Mouse (Mus musculus): ENCODE data around the gene 2210408I21Rik.

Gene 2210408I21Rik

GRCm38 (mm10) chr13:77388148-77388547 is 252.8 kb downstream of the 2210408I21Rik start:
- no peaks in the 10 kb centered on the region for H3K36me3 ChIP-seq (ENCODE audit: control insufficient read depth, insufficient read depth, low read length, poor library complexity, severe bottlenecking)
- H3K27me3 ChIP-seq (ENCODE audit: control insufficient read depth, insufficient read depth, low read length, poor library complexity, severe bottlenecking), result no peaks in the 10 kb centered on the region
- no peak for DNase-seq (ENCODE audit: low read depth, low spot score)

DNA sequence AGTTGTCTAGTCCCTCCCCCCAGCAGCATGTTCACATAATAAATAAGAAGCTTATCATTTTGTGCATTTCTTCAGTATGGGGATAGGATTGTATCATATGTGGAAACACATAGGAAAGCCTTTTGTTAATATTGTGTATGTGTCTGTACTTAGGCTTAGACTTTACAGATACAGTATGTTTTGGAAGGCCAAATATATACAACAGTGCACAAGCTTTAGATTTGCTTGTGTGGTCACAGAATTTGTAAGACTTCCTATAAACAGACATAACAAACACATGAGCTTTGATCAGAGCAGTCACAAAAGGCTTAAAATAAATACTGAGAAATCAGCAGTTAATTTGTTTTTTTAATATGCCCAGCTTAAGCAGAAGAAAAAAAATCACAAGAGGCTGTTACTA is 253.9 kb downstream of the 2210408I21Rik start:
- no peak for DNase-seq (ENCODE audit: low read depth, low spot score)
- no peaks in the 10 kb centered on the region for H3K27me3 ChIP-seq (ENCODE audit: control insufficient read depth, insufficient read depth, low read length, poor library complexity, severe bottlenecking)
- H3K36me3 ChIP-seq (ENCODE audit: control insufficient read depth, insufficient read depth, low read length, poor library complexity, severe bottlenecking), result no peaks in the 10 kb centered on the region

DNA sequence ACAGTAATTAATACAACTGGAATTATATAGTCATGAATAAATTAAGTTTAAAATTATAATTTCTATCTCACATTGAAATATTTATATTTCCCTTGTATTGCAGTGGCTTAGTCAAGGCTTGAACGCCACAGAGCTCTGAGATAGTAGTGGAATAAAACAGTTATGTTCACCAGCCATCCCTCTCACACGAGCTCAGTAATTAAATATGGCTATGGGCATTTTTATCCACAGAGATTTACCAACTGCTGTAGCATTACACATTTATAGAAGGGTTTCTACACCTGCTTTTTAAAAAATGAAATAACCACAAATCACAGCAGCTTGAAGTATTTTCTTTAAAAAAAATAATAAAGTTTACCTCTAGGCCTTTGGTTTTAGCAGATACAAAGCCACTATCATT is 261.0 kb downstream of the 2210408I21Rik start:
- Histone ChIP-seq H3K36me3 (ENCODE audit: control insufficient read depth, insufficient read depth, low read length, poor library complexity, severe bottlenecking) (no peaks in the 10 kb centered on the region), H3K27me3 (ENCODE audit: control insufficient read depth, insufficient read depth, low read length, poor library complexity, severe bottlenecking) (no peaks in the 10 kb centered on the region)
- no peak for DNase-seq (ENCODE audit: low read depth, low spot score)

GRCm38 (mm10) chr13:77396981-77397380 is 261.6 kb downstream of the 2210408I21Rik start:
- Histone ChIP-seq H3K36me3 (ENCODE audit: control insufficient read depth, insufficient read depth, low read length, poor library complexity, severe bottlenecking) (no peaks in the 10 kb centered on the region), H3K27me3 (ENCODE audit: control insufficient read depth, insufficient read depth, low read length, poor library complexity, severe bottlenecking) (no peaks in the 10 kb centered on the region)
- DNase-seq (ENCODE audit: low read depth, low spot score), result no peak

DNA sequence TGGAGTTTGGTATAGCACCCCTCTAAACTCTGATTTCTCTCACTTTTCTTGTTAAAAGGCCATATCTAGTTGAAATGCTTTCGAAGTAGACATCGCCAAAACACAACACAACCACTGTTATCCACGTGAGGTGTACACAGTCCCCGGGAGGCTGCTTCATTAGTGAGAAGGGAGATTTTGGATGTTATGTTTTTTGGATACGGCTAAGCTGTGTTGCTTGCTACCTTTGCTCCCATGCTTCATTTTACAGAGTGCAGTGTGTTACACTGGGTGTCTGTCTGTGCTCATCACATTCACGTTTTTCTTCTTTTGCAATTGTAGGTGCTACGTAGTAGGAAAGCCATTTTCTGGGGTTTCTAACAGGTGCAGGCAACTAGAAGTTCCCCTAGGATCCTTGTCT is 262.3 kb downstream of the 2210408I21Rik start:
- no peaks in the 10 kb centered on the region for H3K27me3 ChIP-seq (ENCODE audit: control insufficient read depth, insufficient read depth, low read length, poor library complexity, severe bottlenecking)
- no peak for DNase-seq (ENCODE audit: low read depth, low spot score)

DNA sequence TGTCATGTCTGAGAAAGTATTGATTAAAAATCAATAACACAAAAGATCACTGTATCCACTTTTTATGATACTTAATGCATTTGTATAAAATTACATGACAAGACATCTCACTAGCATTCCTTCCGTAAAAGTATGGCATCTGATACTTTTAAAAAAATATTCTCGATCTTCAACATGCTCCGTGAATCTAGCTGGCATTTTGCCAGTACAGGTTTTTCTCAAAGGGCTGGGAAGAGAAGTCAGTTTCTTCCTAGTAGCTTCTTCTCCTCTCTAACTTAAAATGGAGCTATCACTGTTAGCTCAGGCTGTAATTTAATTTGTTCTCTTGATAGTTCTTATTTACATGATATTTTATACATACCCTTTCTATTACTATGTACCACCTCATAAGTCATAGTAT is 263.1 kb downstream of the 2210408I21Rik start:
- no peaks in the 10 kb centered on the region for H3K27me3 ChIP-seq (ENCODE audit: control insufficient read depth, insufficient read depth, low read length, poor library complexity, severe bottlenecking)
- no peaks in the 10 kb centered on the region for H3K36me3 ChIP-seq (ENCODE audit: control insufficient read depth, insufficient read depth, low read length, poor library complexity, severe bottlenecking)
- DNase-seq (ENCODE audit: low read depth, low spot score), result no peak

More for the DNA sequence above, 262.3 kb downstream of the 2210408I21Rik start:
- H3K36me3 ChIP-seq (ENCODE audit: control insufficient read depth, insufficient read depth, low read length, poor library complexity, severe bottlenecking), result no peaks in the 10 kb centered on the region

DNA sequence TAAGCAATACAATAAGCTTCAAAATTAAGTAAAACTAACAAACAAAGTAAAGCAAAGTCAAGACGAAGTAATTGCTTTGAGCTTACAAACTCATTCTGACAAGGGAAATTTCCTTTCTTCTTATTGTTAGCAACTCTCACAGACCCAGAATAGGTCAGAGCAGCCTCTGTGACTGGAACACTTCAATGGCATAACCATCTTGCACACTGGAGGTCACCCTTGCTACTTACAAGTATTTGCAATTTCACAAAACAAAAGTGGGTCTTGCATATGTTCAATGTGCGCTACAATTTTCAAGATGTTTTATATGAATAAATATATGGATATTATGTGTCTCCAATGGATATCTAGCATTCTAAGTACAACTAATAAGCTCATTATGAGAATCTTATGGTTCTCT is 265.4 kb downstream of the 2210408I21Rik start:
- no peak for DNase-seq (ENCODE audit: low read depth, low spot score)
- H3K36me3 ChIP-seq (ENCODE audit: control insufficient read depth, insufficient read depth, low read length, poor library complexity, severe bottlenecking), result no peaks in the 10 kb centered on the region
- H3K27me3 ChIP-seq (ENCODE audit: control insufficient read depth, insufficient read depth, low read length, poor library complexity, severe bottlenecking), result no peaks in the 10 kb centered on the region

GRCm38 (mm10) chr13:77408530-77408929 is 273.2 kb downstream of the 2210408I21Rik start:
- no peak for DNase-seq (ENCODE audit: low read depth, low spot score)
- H3K36me3 ChIP-seq (ENCODE audit: control insufficient read depth, insufficient read depth, low read length, poor library complexity, severe bottlenecking), result no peaks in the 10 kb centered on the region
- H3K27me3 ChIP-seq (ENCODE audit: control insufficient read depth, insufficient read depth, low read length, poor library complexity, severe bottlenecking), result no peaks in the 10 kb centered on the region

GRCm38 (mm10) chr13:77409804-77410203 is 274.5 kb downstream of the 2210408I21Rik start:
- Histone ChIP-seq H3K27me3 (ENCODE audit: control insufficient read depth, insufficient read depth, low read length, poor library complexity, severe bottlenecking) (no peaks in the 10 kb centered on the region), H3K36me3 (ENCODE audit: control insufficient read depth, insufficient read depth, low read length, poor library complexity, severe bottlenecking) (no peaks in the 10 kb centered on the region)
- no peak for DNase-seq (ENCODE audit: low read depth, low spot score)

DNA sequence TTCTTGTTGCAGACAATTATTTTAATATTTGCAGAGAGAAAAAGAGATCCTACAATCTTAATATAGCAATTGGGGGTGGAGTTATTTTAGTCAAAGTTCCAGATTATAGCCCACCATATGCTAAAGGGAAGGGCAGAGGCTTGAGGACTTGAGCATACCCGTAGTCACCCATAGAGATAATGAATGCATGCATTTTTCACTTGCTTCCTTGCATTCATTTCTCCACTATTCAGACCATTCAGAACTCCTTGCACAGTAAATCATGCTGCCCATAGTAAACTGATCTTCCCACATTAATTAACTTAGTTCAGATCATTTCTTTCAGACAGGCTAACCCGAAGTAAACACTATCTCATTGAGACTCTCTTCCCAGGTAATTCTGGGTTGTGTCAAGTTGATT is 277.5 kb downstream of the 2210408I21Rik start:
- DNase-seq (ENCODE audit: low read depth, low spot score), result no peak
- H3K36me3 ChIP-seq (ENCODE audit: control insufficient read depth, insufficient read depth, low read length, poor library complexity, severe bottlenecking), result no peaks in the 10 kb centered on the region

DNA sequence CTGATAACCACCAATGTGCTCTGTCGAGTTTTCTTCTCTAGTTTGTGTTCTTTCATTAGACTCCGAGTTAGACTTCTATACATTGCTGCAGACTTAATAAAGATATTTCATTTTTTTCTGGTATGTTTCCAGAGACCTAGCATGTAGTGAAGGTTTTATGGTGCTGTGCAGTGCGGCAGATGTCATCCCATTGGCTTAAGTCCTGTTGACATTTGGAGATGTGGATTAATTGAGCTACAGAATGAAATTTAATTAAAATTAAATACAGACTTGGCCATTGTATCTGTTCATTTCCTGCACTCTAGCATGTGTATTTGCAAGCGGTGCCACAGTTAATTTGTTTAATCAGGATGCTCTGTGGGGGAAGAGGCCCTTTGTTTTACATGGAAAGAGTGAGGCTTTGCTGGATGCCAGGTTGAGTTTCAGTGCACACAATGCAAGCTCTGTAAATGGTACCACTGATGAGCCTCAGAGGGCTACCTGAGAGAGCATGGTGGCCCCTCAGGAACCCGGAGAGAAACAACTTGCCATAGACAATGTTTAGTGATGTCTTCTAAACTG is 314.7 kb downstream of the 2210408I21Rik start:
- H3K36me3 ChIP-seq (ENCODE audit: control insufficient read depth, insufficient read depth, low read length, poor library complexity, severe bottlenecking), result no peaks in the 10 kb centered on the region
- DNase-seq (ENCODE audit: low read depth, low spot score), result no peak

More for the DNA sequence above, 277.5 kb downstream of the 2210408I21Rik start:
- H3K27me3 ChIP-seq (ENCODE audit: control insufficient read depth, insufficient read depth, low read length, poor library complexity, severe bottlenecking), result no peaks in the 10 kb centered on the region

GRCm38 (mm10) chr13:77470093-77470621 is 334.8 kb downstream of the 2210408I21Rik start:
- no peaks in the 10 kb centered on the region for H3K27me3 ChIP-seq (ENCODE audit: control insufficient read depth, insufficient read depth, low read length, poor library complexity, severe bottlenecking)
- DNase-seq (ENCODE audit: low read depth, low spot score), result no peak

More for the DNA sequence above, 314.7 kb downstream of the 2210408I21Rik start:
- no peaks in the 10 kb centered on the region for H3K27me3 ChIP-seq (ENCODE audit: control insufficient read depth, insufficient read depth, low read length, poor library complexity, severe bottlenecking)

GRCm38 (mm10) chr13:77476420-77476819 is 341.1 kb downstream of the 2210408I21Rik start:
- H3K27me3 ChIP-seq (ENCODE audit: control insufficient read depth, insufficient read depth, low read length, poor library complexity, severe bottlenecking), result no peaks in the 10 kb centered on the region
- H3K36me3 ChIP-seq (ENCODE audit: control insufficient read depth, insufficient read depth, low read length, poor library complexity, severe bottlenecking), result no peaks in the 10 kb centered on the region
- DNase-seq (ENCODE audit: low read depth, low spot score), result no peak

More at GRCm38 (mm10) chr13:77470093-77470621, 334.8 kb downstream of the 2210408I21Rik start:
- H3K36me3 ChIP-seq (ENCODE audit: control insufficient read depth, insufficient read depth, low read length, poor library complexity, severe bottlenecking), result no peaks in the 10 kb centered on the region

DNA sequence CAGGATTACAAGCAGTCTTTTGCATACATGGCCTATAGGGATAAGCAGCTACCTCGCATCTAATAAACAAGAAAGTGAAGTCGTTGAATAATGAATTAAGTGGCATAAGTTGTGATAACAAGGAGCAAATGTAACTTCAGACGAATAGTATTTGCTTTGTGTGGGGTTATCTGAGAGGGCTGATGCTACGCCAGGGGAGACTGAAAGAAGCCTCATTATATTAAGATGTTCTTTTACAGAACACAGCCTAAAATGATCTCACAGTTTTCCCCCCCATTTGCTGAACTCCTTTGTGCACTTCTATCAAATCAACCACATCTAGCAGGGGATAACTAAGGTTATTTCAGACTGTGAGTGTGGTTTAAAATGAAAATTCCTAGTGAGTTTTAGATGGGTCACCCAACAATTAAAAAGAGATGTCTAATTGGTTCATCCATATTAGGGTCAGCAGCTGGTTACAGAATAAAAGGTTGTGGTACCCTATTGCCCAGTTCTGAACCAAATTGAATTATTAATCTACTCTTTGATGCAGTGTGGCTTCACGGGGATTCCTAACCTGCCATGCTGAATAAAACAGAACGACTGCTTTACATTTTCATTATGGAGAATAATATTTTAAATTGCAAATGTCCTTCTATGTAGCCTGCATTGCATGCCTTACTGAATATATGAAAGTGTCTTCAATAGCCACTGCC is 343.2 kb downstream of the 2210408I21Rik start:
- no peak for DNase-seq (ENCODE audit: low read depth, low spot score)
- H3K27me3 ChIP-seq (ENCODE audit: control insufficient read depth, insufficient read depth, low read length, poor library complexity, severe bottlenecking), result no peaks in the 10 kb centered on the region
- no peaks in the 10 kb centered on the region for H3K36me3 ChIP-seq (ENCODE audit: control insufficient read depth, insufficient read depth, low read length, poor library complexity, severe bottlenecking)

DNA sequence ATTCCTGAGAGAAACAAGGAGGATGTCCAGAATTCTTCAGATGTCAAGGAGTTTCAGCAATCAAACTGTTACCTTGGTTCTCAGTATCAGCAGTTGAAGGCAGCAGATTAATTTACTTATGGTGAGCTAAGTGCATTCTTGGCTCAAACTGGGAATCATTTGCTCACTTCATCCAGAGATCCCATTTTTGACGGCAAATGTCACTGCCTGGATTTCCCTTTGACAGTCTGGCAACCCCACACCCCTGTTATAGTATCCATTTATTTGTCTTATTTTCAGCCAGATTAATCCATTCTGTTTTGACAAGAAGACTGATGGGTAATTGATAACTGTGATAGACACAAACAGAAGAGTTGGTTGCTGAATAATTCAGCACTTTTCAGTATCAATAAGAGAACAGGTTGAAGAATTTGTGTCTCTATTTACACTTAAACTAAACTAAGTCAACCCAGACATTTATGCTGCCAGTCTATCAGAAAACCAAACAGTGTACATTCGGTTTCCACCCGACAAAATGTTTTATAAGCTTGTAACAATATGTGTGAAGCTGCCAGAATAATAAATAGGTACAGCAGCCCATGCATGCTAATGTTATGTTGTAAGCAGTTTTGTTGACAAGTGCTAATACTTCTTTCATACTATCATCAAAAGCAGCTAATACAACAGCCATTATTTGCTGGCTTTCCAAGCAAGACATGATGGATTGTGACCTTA is 354.8 kb downstream of the 2210408I21Rik start:
- Histone ChIP-seq H3K36me3 (ENCODE audit: control insufficient read depth, insufficient read depth, low read length, poor library complexity, severe bottlenecking) (no peaks in the 10 kb centered on the region), H3K27me3 (ENCODE audit: control insufficient read depth, insufficient read depth, low read length, poor library complexity, severe bottlenecking) (no peaks in the 10 kb centered on the region)
- DNase-seq (ENCODE audit: low read depth, low spot score), result no peak

Measured in splenic B cell, adult 2 months (primary cell).